Mouse (Mus musculus): Measurements from ENCODE around the gene Atp9a. TPM values are rescaled to one million over a fixed set of nuclear protein-coding genes. Genes with fewer than 3 reads are reported as not detected.

Atp9a gene
- polyA plus RNA-seq, 1 experiment, result 28.9 TPM

GRCm38 (mm10) chr2:168602387-168602741 is 139.8 kb downstream of the Atp9a start:
- no peak overlapping the region for H3K27ac ChIP-seq (ENCODE audit: insufficient read depth, low read length)
- H3K27me3 ChIP-seq (ENCODE audit: control insufficient read depth, insufficient read depth, low read length, poor library complexity, severe bottlenecking), result no peaks in the 10 kb centered on the region; the same call in 1 of the 2 replicates
- no peak overlapping the region for H3K4me3 ChIP-seq (ENCODE audit: low read depth, low read length)
- H3K4me1 ChIP-seq (ENCODE audit: control insufficient read depth, insufficient read depth, low read length), result no peaks in the 10 kb centered on the region
- no peak overlapping the region for H3K9ac ChIP-seq (ENCODE audit: low read depth, poor library complexity, severe bottlenecking)
- no peaks in the 10 kb centered on the region for H3K36me3 ChIP-seq (ENCODE audit: control insufficient read depth, insufficient read depth, low read length, poor library complexity, severe bottlenecking)
- TF ChIP-seq CTCF (IDR thresholded peaks at IDR 0.05; ENCODE audit: low read depth, low read length) (no peak), POLR2A (IDR thresholded peaks at IDR 0.05; ENCODE audit: insufficient read depth, low read length) (no peak), EP300 (IDR thresholded peaks at IDR 0.05; ENCODE audit: insufficient read depth, low read depth, low read length) (no peak)
- H3K9me3 ChIP-seq (replicated peaks; ENCODE audit: control insufficient read depth, insufficient read depth, low read length, poor library complexity, severe bottlenecking), result no peaks in the 10 kb centered on the region

DNA sequence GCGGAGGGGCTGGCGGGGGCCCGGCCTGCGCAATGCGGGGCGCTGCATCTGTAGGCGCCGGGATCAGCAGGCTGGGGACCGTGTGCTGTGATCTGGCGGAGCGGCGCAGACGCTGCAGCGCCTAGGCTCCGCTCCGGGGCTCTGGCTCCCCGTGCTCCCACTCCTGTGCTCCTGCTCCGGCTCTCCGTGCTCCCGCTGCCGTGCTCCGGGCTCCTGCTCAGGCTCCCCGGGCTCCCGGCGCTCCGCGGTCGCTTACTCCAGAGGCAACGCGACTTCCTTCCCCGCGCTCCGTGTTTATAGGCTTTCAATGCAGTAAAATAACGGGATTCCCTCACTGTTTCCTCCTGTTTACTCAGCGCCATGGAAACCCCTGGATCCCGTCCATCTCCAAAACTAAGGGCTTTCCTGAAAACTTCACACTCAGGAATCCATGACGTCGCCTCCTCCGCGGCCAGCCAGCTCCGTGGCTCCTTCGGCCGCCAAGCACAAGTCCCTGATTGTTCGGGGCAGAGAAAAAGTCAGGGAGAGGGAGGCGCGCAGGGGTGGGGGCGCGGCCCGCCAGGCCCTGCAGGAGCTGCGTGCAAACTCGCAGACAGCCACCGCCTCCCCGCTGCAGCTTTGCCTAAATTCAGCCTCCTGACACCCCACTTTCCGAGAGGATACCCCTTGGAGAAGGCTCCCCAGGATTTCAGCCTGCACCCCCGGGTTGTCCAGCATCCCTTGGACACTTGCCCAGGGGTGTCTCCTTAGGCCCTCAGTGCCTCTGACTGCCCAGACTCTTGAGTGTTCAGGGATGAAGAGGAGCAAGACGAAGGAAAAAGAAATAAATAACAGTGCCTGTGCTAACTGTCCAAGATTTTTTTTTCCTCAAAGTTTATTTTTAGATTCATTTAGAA is 140.5 kb downstream of the Atp9a start, which contains the start of gene Nfatc2:
Nfatc2 (minus strand) TSS at position 167 of the 896 bp plus-strand sequence.
- peak within 1 kb of the TSS; percentile 1 for H3K9ac ChIP-seq (ENCODE audit: low read depth, poor library complexity, severe bottlenecking)
- no peak within 1 kb of the TSS for H3K27ac ChIP-seq (ENCODE audit: insufficient read depth, low read length)
- H3K27me3 ChIP-seq (ENCODE audit: control insufficient read depth, insufficient read depth, low read length, poor library complexity, severe bottlenecking), result no peaks in the 10 kb centered on the region; the same call in 1 of the 2 replicates
- no peaks in the 10 kb centered on the region for H3K36me3 ChIP-seq (ENCODE audit: control insufficient read depth, insufficient read depth, low read length, poor library complexity, severe bottlenecking)
- no peaks in the 10 kb centered on the region for H3K9me3 ChIP-seq (replicated peaks; ENCODE audit: control insufficient read depth, insufficient read depth, low read length, poor library complexity, severe bottlenecking)
- TF ChIP-seq EP300 (IDR thresholded peaks at IDR 0.05; ENCODE audit: insufficient read depth, low read depth, low read length) (no peak), POLR2A (IDR thresholded peaks at IDR 0.05; ENCODE audit: insufficient read depth, low read length) (no peak), CTCF (IDR thresholded peaks at IDR 0.05; ENCODE audit: low read depth, low read length) (no peak)
- peak within 1 kb of the TSS; percentile 59 for H3K4me3 ChIP-seq (ENCODE audit: low read depth, low read length)
- no peaks in the 10 kb centered on the region for H3K4me1 ChIP-seq (ENCODE audit: control insufficient read depth, insufficient read depth, low read length)

DNA sequence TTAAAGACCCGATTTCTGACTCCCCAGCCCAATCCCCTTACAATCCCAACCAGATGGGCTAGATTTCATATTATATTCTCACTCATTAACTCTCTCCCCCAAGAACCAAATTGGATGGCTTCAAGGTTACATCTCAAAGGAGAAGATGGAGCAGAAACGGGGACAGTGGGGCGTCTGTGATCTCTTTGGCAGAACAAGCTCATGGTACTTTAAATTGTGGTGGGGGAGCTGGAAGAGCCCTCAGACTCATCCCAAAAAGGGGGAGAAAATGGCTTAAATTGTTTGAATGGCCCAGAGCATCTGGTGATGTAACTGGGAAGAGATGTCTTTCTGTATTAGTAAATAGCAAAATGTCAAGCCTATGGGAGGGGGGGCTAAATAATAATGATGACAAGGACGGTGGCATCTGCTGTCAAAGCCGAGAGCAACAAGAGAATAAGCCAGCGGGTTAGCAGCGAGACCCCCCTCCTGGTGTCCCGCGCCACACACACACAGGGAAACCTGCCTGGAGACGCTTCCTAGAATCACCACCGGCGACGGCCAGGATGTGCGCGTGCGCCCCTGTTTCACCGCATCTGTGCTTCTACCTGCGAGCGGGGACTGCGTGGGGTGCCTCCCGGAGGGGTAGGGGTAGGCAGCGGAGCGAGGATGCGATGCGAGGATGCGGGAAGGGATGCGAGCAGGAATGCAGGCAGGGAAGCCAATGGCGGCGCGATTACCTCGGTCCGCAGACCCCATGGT is 141.3 kb downstream of the Atp9a start:
- Histone ChIP-seq H3K4me1 (ENCODE audit: control insufficient read depth, insufficient read depth, low read length) (no peaks in the 10 kb centered on the region), H3K9me3 (replicated peaks; ENCODE audit: control insufficient read depth, insufficient read depth, low read length, poor library complexity, severe bottlenecking) (no peaks in the 10 kb centered on the region), H3K27me3 (ENCODE audit: control insufficient read depth, insufficient read depth, low read length, poor library complexity, severe bottlenecking) (no peaks in the 10 kb centered on the region; the same call in 1 of the 2 replicates), H3K27ac (ENCODE audit: insufficient read depth, low read length) (no peak overlapping the region), H3K4me3 (ENCODE audit: low read depth, low read length) (peak overlapping the region; percentile 59), H3K36me3 (ENCODE audit: control insufficient read depth, insufficient read depth, low read length, poor library complexity, severe bottlenecking) (no peaks in the 10 kb centered on the region), H3K9ac (ENCODE audit: low read depth, poor library complexity, severe bottlenecking) (peak overlapping the region; percentile 1)
- TF ChIP-seq POLR2A (IDR thresholded peaks at IDR 0.05; ENCODE audit: insufficient read depth, low read length), result no peak
- no peak for TF ChIP-seq CTCF (IDR thresholded peaks at IDR 0.05; ENCODE audit: low read depth, low read length)
- no peak for TF ChIP-seq EP300 (IDR thresholded peaks at IDR 0.05; ENCODE audit: insufficient read depth, low read depth, low read length)

DNA sequence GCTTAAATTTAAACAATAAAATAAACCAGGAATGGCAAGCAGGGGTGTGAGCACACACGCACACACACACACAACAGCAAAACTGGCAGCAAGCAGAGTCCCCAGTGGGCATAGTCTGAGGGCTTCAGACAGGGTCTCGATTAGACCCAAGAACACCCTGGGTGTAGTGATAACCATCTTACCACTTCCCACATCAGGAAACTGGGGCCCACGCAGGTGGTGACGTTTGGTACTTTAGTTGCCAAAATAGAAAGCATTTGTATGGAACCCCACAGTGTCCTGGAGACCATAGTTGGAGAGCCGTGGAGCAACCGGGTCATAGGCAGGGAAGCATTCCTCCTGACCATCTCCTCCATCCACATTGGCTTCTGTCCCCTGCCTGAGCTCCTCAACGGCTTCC is 146.5 kb downstream of the Atp9a start:
- no peak overlapping the region for H3K4me3 ChIP-seq (ENCODE audit: low read depth, low read length)
- peaks cover 5% of the 10 kb centered on the region for H3K4me1 ChIP-seq (ENCODE audit: control insufficient read depth, insufficient read depth, low read length)
- no peaks in the 10 kb centered on the region; the same call in 1 of the 2 replicates for H3K27me3 ChIP-seq (ENCODE audit: control insufficient read depth, insufficient read depth, low read length, poor library complexity, severe bottlenecking)
- H3K36me3 ChIP-seq (ENCODE audit: control insufficient read depth, insufficient read depth, low read length, poor library complexity, severe bottlenecking), result no peaks in the 10 kb centered on the region
- H3K27ac ChIP-seq (ENCODE audit: insufficient read depth, low read length), result no peak overlapping the region
- no peak overlapping the region for H3K9ac ChIP-seq (ENCODE audit: low read depth, poor library complexity, severe bottlenecking)
- TF ChIP-seq POLR2A (IDR thresholded peaks at IDR 0.05; ENCODE audit: insufficient read depth, low read length), result no peak
- no peak for TF ChIP-seq EP300 (IDR thresholded peaks at IDR 0.05; ENCODE audit: insufficient read depth, low read depth, low read length)
- no peak for TF ChIP-seq CTCF (IDR thresholded peaks at IDR 0.05; ENCODE audit: low read depth, low read length)
- H3K9me3 ChIP-seq (replicated peaks; ENCODE audit: control insufficient read depth, insufficient read depth, low read length, poor library complexity, severe bottlenecking), result no peaks in the 10 kb centered on the region

DNA sequence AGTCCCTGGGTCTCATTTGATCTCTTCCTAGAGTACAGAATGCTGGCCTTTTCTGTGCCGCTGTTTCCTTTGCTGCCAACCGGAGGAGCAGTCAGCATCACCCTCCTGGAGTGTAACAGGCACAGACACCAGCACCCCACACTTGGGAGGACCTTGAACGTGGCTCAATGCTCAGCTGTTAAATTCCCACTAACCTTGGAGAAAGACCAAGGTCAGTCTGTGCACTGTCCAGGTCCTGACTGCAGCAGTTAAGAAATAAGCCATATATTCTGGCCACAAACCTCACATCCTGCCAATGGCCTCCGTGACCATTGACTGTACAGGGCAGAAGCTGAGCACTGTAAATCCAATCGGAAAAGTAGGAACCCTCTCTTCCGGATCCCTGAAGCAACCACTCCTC is 148.5 kb downstream of the Atp9a start:
- TF ChIP-seq EP300 (IDR thresholded peaks at IDR 0.05; ENCODE audit: insufficient read depth, low read depth, low read length) (no peak), POLR2A (IDR thresholded peaks at IDR 0.05; ENCODE audit: insufficient read depth, low read length) (no peak), CTCF (IDR thresholded peaks at IDR 0.05; ENCODE audit: low read depth, low read length) (no peak)

More for the DNA sequence above, 148.5 kb downstream of the Atp9a start:
- H3K9ac ChIP-seq (ENCODE audit: low read depth, poor library complexity, severe bottlenecking), result no peak overlapping the region
- H3K4me1 ChIP-seq (ENCODE audit: control insufficient read depth, insufficient read depth, low read length), result peaks cover 5% of the 10 kb centered on the region
- H3K9me3 ChIP-seq (replicated peaks; ENCODE audit: control insufficient read depth, insufficient read depth, low read length, poor library complexity, severe bottlenecking), result no peaks in the 10 kb centered on the region
- H3K36me3 ChIP-seq (ENCODE audit: control insufficient read depth, insufficient read depth, low read length, poor library complexity, severe bottlenecking), result no peaks in the 10 kb centered on the region
- no peaks in the 10 kb centered on the region for H3K27me3 ChIP-seq (ENCODE audit: control insufficient read depth, insufficient read depth, low read length, poor library complexity, severe bottlenecking)
- no peak overlapping the region for H3K4me3 ChIP-seq (ENCODE audit: low read depth, low read length)
- H3K27ac ChIP-seq (ENCODE audit: insufficient read depth, low read length), result no peak overlapping the region
